Mouse (Mus musculus) intestine, embryonic 16.5 days (tissue): ENCODE data around the gene Dusp16. TPM values are rescaled to one million over a fixed set of nuclear protein-coding genes. Genes with fewer than 3 reads are reported as not detected.
"Not testable (repeated sequence)": the region's sequence is repeated elsewhere in the genome, so short reads cannot be mapped to it uniquely, and the experiment has no call there.

ENCODE experiments used
- ATAC-seq: fragments of 200-750 bp; cut with Nextera tagmentation; 2 replicates; pipeline ENCODE4 v1.8.0; 2017; ENCODE audit warnings: moderate TSS enrichment, moderate library complexity
- H3K27ac ChIP-seq: fragments of 300-500 bp; sonication (generic); 2 replicates; pipeline ENCODE4 v1.5.1; 2014; ENCODE audit warnings: mild to moderate bottlenecking, low read length
- H3K27me3 ChIP-seq: fragments of 300-500 bp; sonication (generic); replicated peaks from 2 replicates; pipeline ENCODE4 v1.6.1; 2014; ENCODE audit warnings: low read length, control low read depth, mixed read lengths; ENCODE audit not compliant: control insufficient read depth, insufficient read depth
- H3K36me3 ChIP-seq: fragments of 300-500 bp; sonication (generic); 2 replicates; pipeline ENCODE4 v1.6.1; 2014; ENCODE audit warnings: low read length, control low read depth; ENCODE audit not compliant: control insufficient read depth, insufficient read depth
- H3K4me1 ChIP-seq: fragments of 300-500 bp; sonication (generic); 2 replicates; pipeline ENCODE4 v1.6.1; 2014; ENCODE audit warnings: low read length, control low read depth, mixed read lengths; ENCODE audit not compliant: control insufficient read depth, insufficient read depth
- H3K4me2 ChIP-seq: fragments of 300-500 bp; sonication (generic); 2 replicates; pipeline ENCODE4 v1.6.1; 2014; ENCODE audit warnings: low read depth, low read length, control low read depth
- H3K4me3 ChIP-seq: fragments of 300-500 bp; sonication (generic); 2 replicates; pipeline ENCODE4 v1.5.1; 2014; ENCODE audit warnings: mild to moderate bottlenecking, low read length
- H3K9ac ChIP-seq: fragments of 300-500 bp; sonication (generic); 2 replicates; pipeline ENCODE4 v1.6.1; 2014; ENCODE audit warnings: low read depth, low read length
- H3K9me3 ChIP-seq: fragments of 300-500 bp; sonication (generic); 2 replicates; pipeline ENCODE4 v1.6.1; 2016; ENCODE audit warnings: low read length, control low read depth; ENCODE audit not compliant: control insufficient read depth
- WGBS: fragments of 180-500 bp; shearing (Covaris S2); extraction: QIAGEN DNeasy Blood & Tissue Kit; methylation state at CpG from one replicate; pipeline ENCODE4 v1.1.7; 2014; 5-methylcytosine and 5-hydroxymethylcytosine counted together
- polyA plus RNA-seq: library from polyadenylated mRNA; unstranded; fragments of >200 nt; fragmentation: Nextera tagmentation; extraction: Ambion mirVana; gene quantifications from 2 replicates; pipeline ENCODE4 v1.2.1, GENCODE M21; 2015

Dusp16 gene
- polyA plus RNA-seq, 1 experiment from 2014 or later = 11.9 TPM

GRCm38 (mm10) chr6:134684354-134684915 is 108.0 kb downstream of the Dusp16 start:
- Histone ChIP-seq H3K9me3 (no peaks in the 10 kb centered on the region), H3K36me3 (no peaks in the 10 kb centered on the region), H3K4me1 (no peaks in the 10 kb centered on the region), H3K9ac (no peak overlapping the region), H3K27me3 (no peaks in the 10 kb centered on the region), H3K4me2 (no peak overlapping the region), H3K27ac (no peak overlapping the region), H3K4me3 (no peak overlapping the region)
- 67% methylated on average over 6 of the region's 6 CpGs for WGBS
- ATAC-seq = 0 out of 2 replicates have a peak, but pooled peaks have one; percentile 48

GRCm38 (mm10) chr6:134679330-134679729 is 113.1 kb downstream of the Dusp16 start:
- H3K36me3 ChIP-seq, H3K9me3 ChIP-seq, H3K9ac ChIP-seq, ATAC-seq, H3K27ac ChIP-seq, H3K4me2 ChIP-seq, H3K4me1 ChIP-seq, H3K4me3 ChIP-seq, H3K27me3 ChIP-seq: not testable (repeated sequence)
- WGBS = 82% methylated on average over 4 of the region's 4 CpGs

GRCm38 (mm10) chr6:134678037-134678436 is 114.4 kb downstream of the Dusp16 start:
- 49% methylated on average over 3 of the region's 3 CpGs for WGBS
- ATAC-seq = peak; percentile 97

GRCm38 (mm10) chr6:134677504-134677903 is 114.9 kb downstream of the Dusp16 start:
- H3K4me1 ChIP-seq = peaks cover 6% of the 10 kb centered on the region
- H3K4me2 ChIP-seq = no peak overlapping the region
- no peak overlapping the region for H3K4me3 ChIP-seq
- no peaks in the 10 kb centered on the region for H3K36me3 ChIP-seq
- 56% methylated on average over 4 of the region's 4 CpGs for WGBS
- ATAC-seq = no peak; the same call in none of the 2 replicates
- no peaks in the 10 kb centered on the region for H3K9me3 ChIP-seq
- H3K27ac ChIP-seq = peak overlapping the region; percentile 65
- no peak overlapping the region for H3K9ac ChIP-seq
- no peaks in the 10 kb centered on the region for H3K27me3 ChIP-seq

More at GRCm38 (mm10) chr6:134678037-134678436, 114.4 kb downstream of the Dusp16 start:
- Histone ChIP-seq H3K36me3 (no peaks in the 10 kb centered on the region), H3K27me3 (no peaks in the 10 kb centered on the region), H3K27ac (no peak overlapping the region; the same call in 1 of the 2 replicates), H3K9me3 (no peaks in the 10 kb centered on the region), H3K4me3 (no peak overlapping the region), H3K4me1 (peaks cover 6% of the 10 kb centered on the region), H3K4me2 (no peak overlapping the region), H3K9ac (no peak overlapping the region)

- not testable (repeated sequence) for H3K27me3 ChIP-seq, H3K9ac ChIP-seq, H3K4me2 ChIP-seq, H3K36me3 ChIP-seq, H3K27ac ChIP-seq, H3K4me3 ChIP-seq, ATAC-seq, H3K9me3 ChIP-seq
- peaks cover 14% of the 10 kb centered on the region for H3K4me1 ChIP-seq
- 88% methylated on average over 8 of the region's 8 CpGs for WGBS
These were observed 118.7 kb downstream of the Dusp16 start for GRCm38 (mm10) chr6:134673712-134674111.

- Histone ChIP-seq H3K27me3 (no peaks in the 10 kb centered on the region), H3K9ac (no peak overlapping the region), H3K4me2 (no peak overlapping the region), H3K4me1 (peaks cover 8% of the 10 kb centered on the region), H3K9me3 (no peaks in the 10 kb centered on the region), H3K36me3 (no peaks in the 10 kb centered on the region), H3K27ac (0 out of 2 replicates have a peak overlapping the region, but pooled peaks have one; percentile 7), H3K4me3 (no peak overlapping the region)
- 32% methylated on average over 4 of the region's 4 CpGs for WGBS
- peak; percentile 67 for ATAC-seq
These were observed 121.5 kb downstream of the Dusp16 start for GRCm38 (mm10) chr6:134670881-134671411.

- Histone ChIP-seq H3K4me1 (peaks cover 10% of the 10 kb centered on the region), H3K27ac (no peak overlapping the region), H3K27me3 (no peaks in the 10 kb centered on the region), H3K4me2 (no peak overlapping the region), H3K9ac (no peak overlapping the region), H3K9me3 (no peaks in the 10 kb centered on the region), H3K36me3 (no peaks in the 10 kb centered on the region), H3K4me3 (no peak overlapping the region)
- WGBS = 74% methylated on average over 6 of the region's 6 CpGs
- ATAC-seq = no peak
These were observed 123.1 kb downstream of the Dusp16 start for GRCm38 (mm10) chr6:134669179-134669865.

- no peaks in the 10 kb centered on the region for H3K36me3 ChIP-seq
- H3K4me2 ChIP-seq = no peak overlapping the region
- no peaks in the 10 kb centered on the region for H3K27me3 ChIP-seq
- no peak for ATAC-seq
- peaks cover 10% of the 10 kb centered on the region for H3K4me1 ChIP-seq
- no peaks in the 10 kb centered on the region for H3K9me3 ChIP-seq
- H3K9ac ChIP-seq = no peak overlapping the region
- WGBS = 69% methylated on average over 2 of the region's 2 CpGs
- H3K27ac ChIP-seq = no peak overlapping the region
- H3K4me3 ChIP-seq = no peak overlapping the region
These were observed 123.9 kb downstream of the Dusp16 start for GRCm38 (mm10) chr6:134668519-134668918.

- ATAC-seq = no peak
- Histone ChIP-seq H3K9me3 (no peaks in the 10 kb centered on the region), H3K4me2 (no peak overlapping the region), H3K27ac (no peak overlapping the region), H3K27me3 (no peaks in the 10 kb centered on the region), H3K9ac (no peak overlapping the region), H3K4me1 (peaks cover 6% of the 10 kb centered on the region), H3K4me3 (no peak overlapping the region), H3K36me3 (no peaks in the 10 kb centered on the region)
- WGBS = 65% methylated on average over 9 of the region's 9 CpGs
These were observed 126.6 kb downstream of the Dusp16 start for GRCm38 (mm10) chr6:134665817-134666216.
